Mouse (Mus musculus) hindbrain, embryonic 10.5 days (tissue): Measurements from ENCODE around the gene Hs3st4. TPM values are rescaled to one million over a fixed set of nuclear protein-coding genes. Genes with fewer than 3 reads are reported as not detected.

Experiments used
- DNase-seq: peaks from one replicate; pipeline ENCODE4 v3.0.0-alpha.2; 2017; ENCODE audit warnings: low spot score
- H3K27ac ChIP-seq: fragments of 300-500 bp; sonication (generic); 2 replicates; pipeline ENCODE4 v1.5.1; 2016; ENCODE audit warnings: mild to moderate bottlenecking, moderate library complexity
- H3K27me3 ChIP-seq: fragments of 300-500 bp; sonication (generic); 2 replicates; pipeline ENCODE4 v1.6.1; 2016; ENCODE audit warnings: mild to moderate bottlenecking; ENCODE audit not compliant: poor library complexity, insufficient read depth, severe bottlenecking
- H3K36me3 ChIP-seq: fragments of 300-500 bp; sonication (generic); 2 replicates; pipeline ENCODE4 v1.6.1; 2016; ENCODE audit warnings: mild to moderate bottlenecking, moderate library complexity
- H3K4me1 ChIP-seq: fragments of 300-500 bp; sonication (generic); replicated peaks from 2 replicates; pipeline ENCODE4 v1.6.1; 2016; ENCODE audit warnings: mild to moderate bottlenecking
- H3K4me3 ChIP-seq: fragments of 300-500 bp; sonication (generic); 2 replicates; pipeline ENCODE4 v1.5.1; 2016; ENCODE audit warnings: mild to moderate bottlenecking, moderate library complexity
- H3K9me3 ChIP-seq: fragments of 300-500 bp; sonication (generic); 2 replicates; pipeline ENCODE4 v1.6.1; 2016; ENCODE audit warnings: mild to moderate bottlenecking, moderate library complexity
- WGBS: fragments of 180-500 bp; shearing (Covaris S2); methylation state at CpG from one replicate; pipeline ENCODE4 v1.1.7; 2016; 5-methylcytosine and 5-hydroxymethylcytosine counted together
- polyA plus RNA-seq: library from polyadenylated mRNA; unstranded; fragments of >200 nt; fragmentation: Nextera tagmentation; extraction: Ambion mirVana; gene quantifications from 2 replicates; pipeline ENCODE4 v1.2.1, GENCODE M21; 2016

Gene Hs3st4
- polyA plus RNA-seq, 1 experiment from 2014 or later, result 0.22 TPM

GRCm38 (mm10) chr7:124166229-124166628 is 183.6 kb downstream of the Hs3st4 start:
- Histone ChIP-seq H3K9me3 (no peaks in the 10 kb centered on the region), H3K36me3 (no peaks in the 10 kb centered on the region), H3K4me3 (no peak overlapping the region), H3K27me3 (no peaks in the 10 kb centered on the region), H3K27ac (no peak overlapping the region), H3K4me1 (no peaks in the 10 kb centered on the region)
- DNase-seq, result no peak
- WGBS, result 78% methylated on average over 1 of the region's 1 CpGs

DNA sequence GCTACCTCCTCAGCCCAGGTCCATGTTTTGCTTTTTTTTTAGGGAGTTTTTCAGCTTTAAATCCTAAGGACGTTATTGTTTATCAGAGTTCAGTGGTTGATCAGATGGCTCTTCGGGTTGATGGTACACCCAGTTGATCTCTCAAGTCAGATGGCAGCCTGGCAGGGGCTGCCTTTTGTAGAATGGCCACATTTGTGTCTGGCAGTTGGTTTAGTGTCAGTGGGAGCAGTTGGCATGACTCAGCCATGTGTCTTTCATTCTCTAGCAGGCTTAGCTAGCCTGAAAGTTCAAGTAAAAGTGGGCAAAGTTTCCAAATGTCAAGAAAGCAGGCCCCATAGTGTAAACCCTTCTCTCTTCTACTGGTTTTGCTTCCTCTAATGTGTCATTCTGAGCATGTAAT is 186.1 kb downstream of the Hs3st4 start:
- no peak overlapping the region for H3K27ac ChIP-seq
- H3K9me3 ChIP-seq, result no peaks in the 10 kb centered on the region
- no peak for DNase-seq
- 91% methylated on average over 2 of the region's 2 CpGs for WGBS
- no peak overlapping the region for H3K4me3 ChIP-seq
- no peaks in the 10 kb centered on the region for H3K27me3 ChIP-seq
- H3K36me3 ChIP-seq, result no peaks in the 10 kb centered on the region
- H3K4me1 ChIP-seq, result no peaks in the 10 kb centered on the region

DNA sequence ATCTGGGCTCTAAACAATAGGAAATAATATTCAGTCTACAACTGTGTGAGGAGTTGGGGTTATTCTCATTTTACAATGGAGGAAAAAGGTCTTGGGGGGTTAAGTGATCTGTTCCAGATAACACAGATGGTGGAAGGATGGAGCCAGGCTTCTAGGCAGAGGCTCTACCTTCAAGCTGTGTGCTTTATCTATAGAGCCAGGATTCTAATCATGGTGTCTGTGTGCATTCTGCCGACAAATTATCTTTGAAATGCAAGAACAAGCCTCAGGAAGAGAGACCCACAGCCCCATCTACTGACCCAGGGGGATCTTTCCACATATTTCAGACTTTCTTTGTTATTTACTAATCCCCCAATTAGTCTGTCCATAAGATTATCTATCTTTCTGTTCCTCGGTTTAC is 187.3 kb downstream of the Hs3st4 start:
- H3K27me3 ChIP-seq, result no peaks in the 10 kb centered on the region
- WGBS, result 85% methylated on average over 2 of the region's 2 CpGs
- no peak for DNase-seq
- H3K36me3 ChIP-seq, result no peaks in the 10 kb centered on the region
- no peaks in the 10 kb centered on the region for H3K9me3 ChIP-seq
- H3K4me3 ChIP-seq, result no peak overlapping the region
- H3K4me1 ChIP-seq, result no peaks in the 10 kb centered on the region
- H3K27ac ChIP-seq, result no peak overlapping the region

- no peaks in the 10 kb centered on the region for H3K27me3 ChIP-seq
- DNase-seq, result no peak
- no peaks in the 10 kb centered on the region for H3K36me3 ChIP-seq
- no peaks in the 10 kb centered on the region for H3K9me3 ChIP-seq
- H3K4me3 ChIP-seq, result no peak overlapping the region
- no peak overlapping the region for H3K27ac ChIP-seq
- H3K4me1 ChIP-seq, result no peaks in the 10 kb centered on the region
Measured at GRCm38 (mm10) chr7:124171992-124172391, 189.3 kb downstream of the Hs3st4 start.

DNA sequence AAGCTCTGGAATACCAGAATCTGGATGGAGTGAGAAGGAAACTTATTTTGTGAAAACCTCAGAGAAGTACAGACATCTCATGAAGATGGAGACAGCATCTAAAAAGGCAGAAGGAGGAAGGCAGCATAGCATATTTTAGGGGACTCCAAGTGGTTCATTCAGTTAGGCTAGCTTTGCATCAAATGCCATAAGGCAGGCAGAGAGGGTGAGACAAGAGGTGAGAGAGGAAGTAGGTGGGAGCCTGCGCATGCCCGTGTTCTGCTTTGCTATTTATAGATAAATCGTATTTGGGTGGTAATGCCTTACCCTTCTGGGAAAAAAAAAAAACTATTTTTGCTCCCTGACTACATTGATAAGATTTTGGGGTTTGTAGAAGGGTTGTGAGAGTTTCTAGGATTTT is 198.3 kb downstream of the Hs3st4 start:
- no peaks in the 10 kb centered on the region for H3K36me3 ChIP-seq
- no peaks in the 10 kb centered on the region for H3K27me3 ChIP-seq
- WGBS, result 94% methylated on average over 3 of the region's 3 CpGs
- no peaks in the 10 kb centered on the region for H3K9me3 ChIP-seq
- H3K4me1 ChIP-seq, result no peaks in the 10 kb centered on the region
- H3K27ac ChIP-seq, result no peak overlapping the region
- no peak overlapping the region for H3K4me3 ChIP-seq
- no peak for DNase-seq

DNA sequence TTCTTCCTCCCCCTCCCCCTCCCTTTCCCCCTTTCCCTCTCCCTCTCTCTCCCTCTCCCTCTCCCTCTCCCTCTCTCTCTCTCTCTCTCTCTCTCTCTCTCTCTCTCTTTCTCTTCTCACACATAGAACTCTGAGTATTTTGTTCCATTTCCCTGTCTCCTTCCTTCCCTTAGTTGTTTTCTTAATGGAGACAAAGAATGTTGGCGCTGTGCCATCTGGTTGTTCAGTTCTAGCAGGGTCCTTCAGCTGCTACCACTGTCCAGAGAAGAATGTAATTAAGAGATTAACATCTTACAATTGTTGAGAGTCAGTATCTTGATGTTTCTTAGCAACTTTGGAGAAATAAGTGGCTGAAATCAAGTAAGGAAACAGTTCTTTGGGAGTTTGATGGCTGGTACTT is 202.0 kb downstream of the Hs3st4 start:
- H3K9me3 ChIP-seq, result no peaks in the 10 kb centered on the region
- no peaks in the 10 kb centered on the region for H3K4me1 ChIP-seq
- no peaks in the 10 kb centered on the region for H3K27me3 ChIP-seq
- H3K4me3 ChIP-seq, result no peak overlapping the region
- no peak for DNase-seq
- no peak overlapping the region for H3K27ac ChIP-seq
- no peaks in the 10 kb centered on the region for H3K36me3 ChIP-seq
- WGBS, result 79% methylated on average over 1 of the region's 1 CpGs

GRCm38 (mm10) chr7:124198811-124199570 is 216.3 kb downstream of the Hs3st4 start:
- no peak for DNase-seq
- Histone ChIP-seq H3K4me3 (no peak overlapping the region), H3K27me3 (no peaks in the 10 kb centered on the region), H3K36me3 (no peaks in the 10 kb centered on the region), H3K4me1 (no peaks in the 10 kb centered on the region), H3K9me3 (no peaks in the 10 kb centered on the region), H3K27ac (no peak overlapping the region)
- WGBS, result 83% methylated on average over 6 of the region's 6 CpGs

DNA sequence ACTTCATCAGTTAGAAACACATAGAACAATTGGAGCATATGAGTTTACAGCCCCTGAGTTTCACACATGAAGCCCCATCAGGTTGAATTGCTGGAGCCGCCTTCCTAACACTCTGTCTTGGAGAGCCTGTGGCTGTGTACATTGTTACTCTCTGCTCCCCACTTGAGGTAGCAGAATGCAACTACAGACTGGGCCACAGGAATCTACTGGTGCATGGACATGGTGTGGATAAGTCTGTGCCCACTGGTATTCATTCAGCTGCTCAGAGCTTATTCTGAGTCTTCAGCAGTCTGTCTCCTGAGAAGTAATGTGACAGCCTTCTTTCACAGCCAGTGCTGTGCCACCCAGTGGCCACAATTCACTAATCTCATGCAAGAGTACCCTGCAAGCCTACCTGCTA is 234.3 kb downstream of the Hs3st4 start:
- H3K4me3 ChIP-seq, result no peak overlapping the region
- WGBS, result 97% methylated on average over 1 of the region's 1 CpGs
- no peaks in the 10 kb centered on the region for H3K9me3 ChIP-seq
- no peak overlapping the region for H3K27ac ChIP-seq
- no peaks in the 10 kb centered on the region for H3K4me1 ChIP-seq
- DNase-seq, result no peak
- H3K27me3 ChIP-seq, result no peaks in the 10 kb centered on the region
- no peaks in the 10 kb centered on the region for H3K36me3 ChIP-seq

DNA sequence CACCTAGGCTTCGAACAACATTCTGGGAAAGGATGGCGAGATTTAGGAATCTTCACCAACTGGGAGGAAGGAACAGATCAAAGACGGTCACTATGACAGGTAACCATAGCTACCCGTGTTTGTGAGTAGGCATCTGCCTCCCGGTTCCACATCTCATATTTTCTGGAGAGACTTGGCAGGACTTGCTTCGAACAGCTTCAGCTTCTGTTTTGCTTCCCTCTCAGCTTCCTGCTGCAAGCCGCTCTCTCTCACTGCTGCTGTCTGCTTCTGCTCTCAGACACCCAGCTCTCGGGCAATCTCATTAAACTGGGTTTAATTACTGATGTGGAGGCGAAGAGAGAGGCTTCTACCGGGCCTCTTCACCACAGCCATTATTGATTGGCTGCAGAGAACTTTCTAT is 237.9 kb downstream of the Hs3st4 start:
- Histone ChIP-seq H3K4me1 (no peaks in the 10 kb centered on the region), H3K27ac (no peak overlapping the region), H3K9me3 (no peaks in the 10 kb centered on the region), H3K4me3 (no peak overlapping the region), H3K36me3 (no peaks in the 10 kb centered on the region), H3K27me3 (no peaks in the 10 kb centered on the region)
- 79% methylated on average over 10 of the region's 10 CpGs for WGBS
- DNase-seq, result no peak

DNA sequence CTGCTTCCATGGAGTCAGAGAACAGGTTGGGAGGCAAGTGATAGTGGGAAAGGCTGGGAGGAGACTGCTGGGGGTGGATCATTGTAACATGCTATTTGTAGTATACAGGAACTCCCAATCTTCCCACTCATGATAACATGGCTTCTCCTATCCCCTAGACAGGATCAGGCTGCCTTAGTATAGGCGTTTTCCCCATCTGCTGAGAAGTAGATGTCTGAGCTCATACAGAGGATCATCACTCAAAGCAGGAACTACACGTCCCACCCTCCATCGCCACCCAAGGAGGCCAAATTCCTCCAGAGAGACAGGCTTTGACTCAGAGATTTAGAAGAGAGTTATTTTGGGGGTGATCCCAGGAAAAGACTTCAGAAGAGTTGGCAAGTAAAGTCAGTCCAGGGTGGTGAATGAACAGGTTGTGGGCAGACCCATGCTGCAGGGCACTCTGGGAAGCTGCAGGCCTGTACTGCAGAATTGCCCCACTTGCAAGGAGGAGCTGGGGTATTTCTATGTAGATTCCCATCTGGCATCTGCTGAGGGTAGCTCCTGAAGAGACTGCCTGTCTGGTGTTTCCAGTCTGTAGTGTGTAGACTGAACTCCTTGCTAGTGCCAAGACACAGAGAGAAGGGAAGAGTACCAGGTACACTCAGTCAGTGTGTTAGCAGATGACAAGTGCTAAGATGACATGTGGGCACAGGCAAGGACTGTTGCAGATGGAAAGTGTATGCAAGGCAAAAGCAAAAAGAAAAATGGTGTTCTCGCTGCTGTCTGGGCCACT is 255.4 kb downstream of the Hs3st4 start:
- Histone ChIP-seq H3K27me3 (no peaks in the 10 kb centered on the region), H3K27ac (no peak overlapping the region), H3K4me3 (no peak overlapping the region), H3K4me1 (peaks cover 19% of the 10 kb centered on the region), H3K36me3 (no peaks in the 10 kb centered on the region), H3K9me3 (no peaks in the 10 kb centered on the region)
- WGBS, result 89% methylated on average over 4 of the region's 4 CpGs
- no peak for DNase-seq

- 31% methylated on average over 7 of the region's 7 CpGs for WGBS
- Histone ChIP-seq H3K27ac (no peak overlapping the region), H3K27me3 (no peaks in the 10 kb centered on the region), H3K36me3 (no peaks in the 10 kb centered on the region), H3K4me1 (peaks cover 19% of the 10 kb centered on the region), H3K9me3 (no peaks in the 10 kb centered on the region), H3K4me3 (no peak overlapping the region)
- DNase-seq, result no peak
Measured at GRCm38 (mm10) chr7:124239903-124240647, 257.4 kb downstream of the Hs3st4 start.

- no peaks in the 10 kb centered on the region for H3K27me3 ChIP-seq
- no peaks in the 10 kb centered on the region for H3K9me3 ChIP-seq
- no peak for DNase-seq
- WGBS, result 76% methylated on average over 3 of the region's 3 CpGs
- no peak overlapping the region for H3K27ac ChIP-seq
- H3K4me1 ChIP-seq, result no peaks in the 10 kb centered on the region
- H3K36me3 ChIP-seq, result no peaks in the 10 kb centered on the region
- H3K4me3 ChIP-seq, result no peak overlapping the region
Measured at GRCm38 (mm10) chr7:124249838-124250237, 267.2 kb downstream of the Hs3st4 start.

GRCm38 (mm10) chr7:124250566-124250965 is 267.9 kb downstream of the Hs3st4 start:
- H3K27me3 ChIP-seq, result no peaks in the 10 kb centered on the region
- H3K36me3 ChIP-seq, result no peaks in the 10 kb centered on the region
- WGBS, result 76% methylated on average over 1 of the region's 1 CpGs
- H3K4me3 ChIP-seq, result no peak overlapping the region
- no peak overlapping the region for H3K27ac ChIP-seq
- H3K9me3 ChIP-seq, result no peaks in the 10 kb centered on the region
- DNase-seq, result no peak
- H3K4me1 ChIP-seq, result no peaks in the 10 kb centered on the region
